In the genomic region with DNA sequence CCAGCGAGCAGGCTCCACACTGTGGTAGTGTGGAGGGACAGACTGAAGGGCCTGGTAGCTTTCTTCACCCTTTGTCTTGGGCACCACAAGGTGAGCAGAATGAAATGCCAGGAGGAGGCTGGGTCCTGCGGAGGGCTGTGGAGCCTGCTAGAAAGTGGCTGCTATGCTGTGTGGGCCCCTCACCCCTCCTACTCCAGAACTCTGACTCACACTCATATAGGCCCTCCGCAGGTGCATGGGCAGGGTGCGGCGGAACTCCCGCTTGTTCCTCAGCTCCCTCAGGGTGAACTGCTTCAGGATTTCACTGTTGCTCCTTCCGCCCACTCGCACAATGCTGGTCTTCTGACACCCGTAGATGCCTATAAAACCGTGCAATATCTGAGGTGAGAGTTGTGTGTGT, we compare ENCODE assay signal across 28 mouse cellular contexts. TPM values are rescaled to one million over a fixed set of nuclear protein-coding genes. Genes with fewer than 3 reads are reported as not detected.
DNase-seq lines count a peak whose midpoint lies in the region; ATAC-seq lines count a peak whose summit lies in the region.
"Had no signal": no experiment of that assay in that cellular context is flagged by ENCODE, and none has a peak within 500 bp of the region (broad histone marks: within the 10 kb centered on the region; RNA-seq: fewer than 3 reads in every experiment).

No protein-coding gene starts in this region.

- H3K4me2 ChIP-seq in heart, embryonic 16.5 days (ENCODE audit: low read depth, low read length), result no peak overlapping the region
- no peak overlapping the region for H3K4me2 ChIP-seq in intestine, embryonic 16.5 days (ENCODE audit: low read depth, low read length)
- no peak overlapping the region for H3K4me2 ChIP-seq in forebrain, embryonic 16.5 days (ENCODE audit: low read length)
- H3K4me2 ChIP-seq: embryonic facial prominence, embryonic 13.5 days; forebrain, embryonic 12.5 days; limb, embryonic 13.5 days; lung, embryonic 15.5 days; neural tube, embryonic 15.5 days had no signal

- H3K27me3 ChIP-seq in heart, embryonic 10.5 days (ENCODE audit: insufficient read depth, poor library complexity, severe bottlenecking), result no peaks in the 10 kb centered on the region
- H3K27me3 ChIP-seq in heart, embryonic 16.5 days (ENCODE audit: control insufficient read depth, insufficient read depth, low read length), result no peaks in the 10 kb centered on the region
- no peaks in the 10 kb centered on the region for H3K27me3 ChIP-seq in intestine, embryonic 16.5 days (replicated peaks; ENCODE audit: control insufficient read depth, insufficient read depth, low read length)
- no peaks in the 10 kb centered on the region for H3K27me3 ChIP-seq in forebrain, embryonic 16.5 days (replicated peaks; ENCODE audit: control insufficient read depth, insufficient read depth, low read length)
- H3K27me3 ChIP-seq: embryonic facial prominence, embryonic 13.5 days; forebrain, embryonic 12.5 days; limb, embryonic 13.5 days; lung, embryonic 15.5 days; neural tube, embryonic 15.5 days had no signal

- peak overlapping the region; percentile 71 for H3K27ac ChIP-seq in heart, embryonic 10.5 days
- peak overlapping the region; percentile 79 for H3K27ac ChIP-seq in heart, embryonic 16.5 days (ENCODE audit: low read length)
- H3K27ac ChIP-seq in ES-E14 (ENCODE audit: insufficient read depth, low read depth, low read length, poor library complexity, severe bottlenecking), result peak overlapping the region; percentile 1
- no peak overlapping the region for H3K27ac ChIP-seq in intestine, embryonic 16.5 days (ENCODE audit: low read length)
- H3K27ac ChIP-seq in forebrain, embryonic 16.5 days (ENCODE audit: low read length), result no peak overlapping the region
- H3K27ac ChIP-seq: embryonic facial prominence, embryonic 13.5 days; forebrain, embryonic 12.5 days; gastrocnemius, adult 2 months; hindbrain, postnatal 0 days; limb, embryonic 13.5 days; liver, embryonic 14.5 days; lung, embryonic 15.5 days; midbrain, embryonic 10.5 days; neural tube, embryonic 15.5 days had no signal

- H3K36me3 ChIP-seq in heart, embryonic 10.5 days, result peaks cover 84% of the 10 kb centered on the region
- peaks cover 60% of the 10 kb centered on the region for H3K36me3 ChIP-seq in heart, embryonic 16.5 days (ENCODE audit: control insufficient read depth, insufficient read depth)
- H3K36me3 ChIP-seq in ES-E14 (ENCODE audit: control insufficient read depth, insufficient read depth, low read length, poor library complexity, severe bottlenecking), result peaks cover 42% of the 10 kb centered on the region
- H3K36me3 ChIP-seq in intestine, embryonic 16.5 days (ENCODE audit: control insufficient read depth, insufficient read depth, low read length), result peaks cover 17% of the 10 kb centered on the region; the same call in 1 of the 2 replicates
- peaks cover 37% of the 10 kb centered on the region for H3K36me3 ChIP-seq in forebrain, embryonic 16.5 days (ENCODE audit: control insufficient read depth, insufficient read depth)

- in situ Hi-C loops in ES-E14 (cut with MboI; ENCODE audit: low sequenced_read_pairs in 2 of 2, unreplicated experiment in 2 of 2), result no loop called here

- 87% methylated on average over 10 of the region's 10 CpGs for WGBS in heart, embryonic 10.5 days
- 78% methylated on average over 10 of the region's 10 CpGs for WGBS in heart, embryonic 16.5 days
- WGBS in intestine, embryonic 16.5 days, result 85% methylated on average over 10 of the region's 10 CpGs
- 94% methylated on average over 10 of the region's 10 CpGs for WGBS in forebrain, embryonic 16.5 days

- intact Hi-C loops in heart, postnatal 25 days (cut with DNase I), result no loop called here

- no peak for ATAC-seq in heart, embryonic 16.5 days (replicated peaks; ENCODE audit: extremely low read depth, insufficient read depth, low FRiP score)
- peak; percentile 56; the same call in 1 of the 2 replicates for ATAC-seq in intestine, embryonic 16.5 days
- no peak for ATAC-seq in forebrain, embryonic 16.5 days
- ATAC-seq: hindbrain, postnatal 0 days; midbrain, embryonic 16.5 days had no signal

- H3K9ac ChIP-seq in heart, embryonic 16.5 days (ENCODE audit: low read length), result peak overlapping the region; percentile 36; the same call in 1 of the 2 replicates
- H3K9ac ChIP-seq in ES-E14 (ENCODE audit: insufficient read depth, low read depth, low read length, poor library complexity, severe bottlenecking), result peak overlapping the region; percentile 38
- no peak overlapping the region for H3K9ac ChIP-seq in intestine, embryonic 16.5 days (ENCODE audit: low read depth, low read length)
- H3K9ac ChIP-seq in forebrain, embryonic 16.5 days (replicated peaks; ENCODE audit: low read depth, low read length), result no peak overlapping the region
- H3K9ac ChIP-seq: embryonic facial prominence, embryonic 13.5 days; forebrain, embryonic 12.5 days; limb, embryonic 13.5 days; liver, embryonic 14.5 days; lung, embryonic 15.5 days; neural tube, embryonic 15.5 days had no signal

- H3K4me3 ChIP-seq in heart, embryonic 10.5 days, result no peak overlapping the region
- no peak overlapping the region for H3K4me3 ChIP-seq in heart, embryonic 16.5 days (ENCODE audit: low read length)
- H3K4me3 ChIP-seq in ES-E14 (ENCODE audit: insufficient read depth in 1 of 2, low read depth in 1 of 2, low read length in 2 of 2, poor library complexity in 1 of 2, severe bottlenecking in 1 of 2), result peak overlapping the region; percentile 16 to 26; a peak in 3 of 4 replicates
- H3K4me3 ChIP-seq in intestine, embryonic 16.5 days (ENCODE audit: low read length), result no peak overlapping the region
- no peak overlapping the region for H3K4me3 ChIP-seq in forebrain, embryonic 16.5 days (replicated peaks; ENCODE audit: low read length)
- H3K4me3 ChIP-seq: embryonic facial prominence, embryonic 13.5 days; erythroblast, embryonic 14.5 days; forebrain, embryonic 12.5 days; gastrocnemius, adult 2 months; limb, embryonic 13.5 days; lung, embryonic 15.5 days; midbrain, embryonic 10.5 days; neural tube, embryonic 15.5 days had no signal

- peaks cover 16% of the 10 kb centered on the region for H3K4me1 ChIP-seq in heart, embryonic 10.5 days
- peaks cover 15% of the 10 kb centered on the region for H3K4me1 ChIP-seq in heart, embryonic 16.5 days (ENCODE audit: control insufficient read depth, insufficient read depth, low read length)
- peaks cover 5 to 18% of the 10 kb centered on the region in 2 experiments; a peak in 3 of 4 replicates for H3K4me1 ChIP-seq in ES-E14 (ENCODE audit: control insufficient read depth in 2 of 2, insufficient read depth in 2 of 2, low read length in 2 of 2, poor library complexity in 1 of 2)
- peaks cover 2% of the 10 kb centered on the region; the same call in 1 of the 2 replicates for H3K4me1 ChIP-seq in intestine, embryonic 16.5 days (ENCODE audit: control insufficient read depth, insufficient read depth, low read length)
- H3K4me1 ChIP-seq in forebrain, embryonic 16.5 days (replicated peaks; ENCODE audit: control insufficient read depth, insufficient read depth, low read length), result peaks cover 2% of the 10 kb centered on the region
- H3K4me1 ChIP-seq: limb, embryonic 13.5 days; lung, embryonic 15.5 days had no signal

- no peaks in the 10 kb centered on the region for H3K9me3 ChIP-seq in heart, embryonic 10.5 days
- H3K9me3 ChIP-seq in heart, embryonic 16.5 days (replicated peaks; ENCODE audit: control insufficient read depth, low read length), result no peaks in the 10 kb centered on the region
- no peaks in the 10 kb centered on the region for H3K9me3 ChIP-seq in ES-E14 (ENCODE audit: control insufficient read depth, insufficient read depth, low read depth, low read length)
- no peaks in the 10 kb centered on the region for H3K9me3 ChIP-seq in intestine, embryonic 16.5 days (ENCODE audit: control insufficient read depth, low read length)
- no peaks in the 10 kb centered on the region for H3K9me3 ChIP-seq in forebrain, embryonic 16.5 days (ENCODE audit: control insufficient read depth, low read length)
- H3K9me3 ChIP-seq: embryonic facial prominence, embryonic 13.5 days; forebrain, embryonic 12.5 days; limb, embryonic 13.5 days; lung, embryonic 15.5 days; midbrain, embryonic 10.5 days; neural tube, embryonic 15.5 days had no signal

- no peak for DNase-seq in heart, embryonic 10.5 days (ENCODE audit: low spot score)
- no peak for DNase-seq in heart, adult 18-20 months
- DNase-seq in heart, postnatal 25 days (ENCODE audit: low spot score), result no peak
- no peak for DNase-seq in ES-E14 (ENCODE audit: low read depth, low spot score)
- no peak for DNase-seq in gastrocnemius, adult 18-20 months (ENCODE audit: low spot score)
- DNase-seq: adrenal gland, postnatal 10 days; cerebellum, adult 8-10 months; cerebellum, postnatal 36 days; embryo, embryonic 11 days; gastrocnemius, adult 2 months; kidney, adult 18-20 months; kidney, postnatal 4 days; lung, postnatal 36 days; right cerebral cortex, adult 18-20 months; thymus, postnatal 25 days had no signal

RNA-seq across cellular contexts. Expression of a gene that starts 14.6 kb away (rescaled TPM):
- 6.5 and 7.3 TPM in 2 replicates for polyA plus RNA-seq in heart, embryonic 10.5 days (2016; fragmentation: Nextera tagmentation; extraction: Ambion mirVana)
- total RNA-seq in heart, adult 18-20 months (2021), result 10 to 100 TPM; 40.6 to 45.6 TPM
- 7.6 and 8.8 TPM in 2 replicates for polyA plus RNA-seq in heart, embryonic 16.5 days (2015; fragmentation: Nextera tagmentation; extraction: Ambion mirVana)
- 10 to 100 TPM; 31.6 to 36.3 TPM for total RNA-seq in heart, postnatal 25 days (2021)
- 15.3 and 15.9 TPM in 2 replicates for total RNA-seq in ES-E14 (2012; rRNA removed)
- polyA plus RNA-seq in intestine, embryonic 16.5 days (2015; fragmentation: Nextera tagmentation; extraction: Ambion mirVana), result 6.5 and 9.8 TPM in 2 replicates
- polyA plus RNA-seq in forebrain, embryonic 16.5 days (2015; fragmentation: Nextera tagmentation; extraction: Ambion mirVana), result 8.9 and 9.0 TPM in 2 replicates
- total RNA-seq in gastrocnemius, adult 18-20 months (2021), result 10 to 100 TPM; 25.7 to 26.8 TPM

RNA-seq across cellular contexts. Expression of a gene that starts 33.2 kb away (rescaled TPM):
- 46.4 and 59.4 TPM in 2 replicates for polyA plus RNA-seq in heart, embryonic 10.5 days (2016; fragmentation: Nextera tagmentation; extraction: Ambion mirVana)
- total RNA-seq in heart, adult 18-20 months (2021), result 10 to 100 TPM in 1 of 2 experiments, 1 to 10 TPM in 1; 9.8 to 10.1 TPM
- 30.2 and 33.0 TPM in 2 replicates for polyA plus RNA-seq in heart, embryonic 16.5 days (2015; fragmentation: Nextera tagmentation; extraction: Ambion mirVana)
- 10 to 100 TPM; 10.0 to 11.3 TPM for total RNA-seq in heart, postnatal 25 days (2021)
- 128 and 132 TPM in 2 replicates for total RNA-seq in ES-E14 (2012; rRNA removed)
- 40.9 and 45.7 TPM in 2 replicates for polyA plus RNA-seq in intestine, embryonic 16.5 days (2015; fragmentation: Nextera tagmentation; extraction: Ambion mirVana)
- 41.0 and 45.0 TPM in 2 replicates for polyA plus RNA-seq in forebrain, embryonic 16.5 days (2015; fragmentation: Nextera tagmentation; extraction: Ambion mirVana)
- total RNA-seq in gastrocnemius, adult 18-20 months (2021), result 1 to 10 TPM; 8.0 to 9.7 TPM

RNA-seq across cellular contexts. Expression of a gene that starts 52.1 kb away (rescaled TPM):
- 60.3 and 69.0 TPM in 2 replicates for polyA plus RNA-seq in heart, embryonic 10.5 days (2016; fragmentation: Nextera tagmentation; extraction: Ambion mirVana)
- total RNA-seq in heart, adult 18-20 months (2021), result 10 to 100 TPM; 40.5 to 45.5 TPM
- polyA plus RNA-seq in heart, embryonic 16.5 days (2015; fragmentation: Nextera tagmentation; extraction: Ambion mirVana), result 56.8 and 57.1 TPM in 2 replicates
- total RNA-seq in heart, postnatal 25 days (2021), result 10 to 100 TPM; 41.7 to 45.4 TPM
- total RNA-seq in ES-E14 (2012; rRNA removed), result 17.1 and 24.1 TPM in 2 replicates
- polyA plus RNA-seq in intestine, embryonic 16.5 days (2015; fragmentation: Nextera tagmentation; extraction: Ambion mirVana), result 60.2 and 61.2 TPM in 2 replicates
- 131 and 145 TPM in 2 replicates for polyA plus RNA-seq in forebrain, embryonic 16.5 days (2015; fragmentation: Nextera tagmentation; extraction: Ambion mirVana)
- 10 to 100 TPM; 35.7 to 38.2 TPM for total RNA-seq in gastrocnemius, adult 18-20 months (2021)

Comparison
In these comparisons a context has a peak if more than half of its experiments do, and no peak if none do; other contexts are left out.
1. H3K27ac ChIP-seq: peak in heart, embryonic 10.5 days (single experiment), heart, embryonic 16.5 days (single experiment) and ES-E14 (single experiment); none in intestine, embryonic 16.5 days (single experiment) and forebrain, embryonic 16.5 days (single experiment).
2. H3K4me3 ChIP-seq: peak in ES-E14 (2 of 2); none in heart, embryonic 10.5 days (single experiment), heart, embryonic 16.5 days (single experiment), intestine, embryonic 16.5 days (single experiment) and forebrain, embryonic 16.5 days (single experiment).
3. H3K9ac ChIP-seq: peak in heart, embryonic 16.5 days (single experiment) and ES-E14 (single experiment); none in intestine, embryonic 16.5 days (single experiment) and forebrain, embryonic 16.5 days (single experiment).
4. RNA of a gene that starts 33.2 kb away (total RNA-seq): 128 to 132 TPM in ES-E14; 10.0 to 11.3 TPM in heart, postnatal 25 days, 9.8 to 10.1 TPM in heart, adult 18-20 months and 8.0 to 9.7 TPM in gastrocnemius, adult 18-20 months; every median in the first group is over 10 times any median in the second.